Mouse (Mus musculus) liver, postnatal 0 days (tissue): ENCODE results near the gene Lnpep.

Experiments used
- CTCF ChIP-seq: sonication (generic); IDR thresholded peaks from 2 replicates; pipeline ENCODE4 v1.5.1; 2016; ENCODE audit warnings: antibody characterized with exemption, low read depth
- EP300 ChIP-seq: IDR thresholded peaks from 2 replicates; pipeline ENCODE4 v1.6.1; 2016; ENCODE audit warnings: antibody characterized with exemption, low read depth, mild to moderate bottlenecking

- TF ChIP-seq CTCF (no peak), EP300 (no peak)
Observed at GRCm38 (mm10) chr17:17602786-17603185, 22.1 kb downstream of the Lnpep start.
